Mouse (Mus musculus): ENCODE results near the gene Tacc2. TPM values are rescaled to one million over a fixed set of nuclear protein-coding genes. Genes with fewer than 3 reads are reported as not detected.

Tacc2 gene
- polyA plus RNA-seq, 1 experiment from 2014 or later: 15.6 TPM

DNA sequence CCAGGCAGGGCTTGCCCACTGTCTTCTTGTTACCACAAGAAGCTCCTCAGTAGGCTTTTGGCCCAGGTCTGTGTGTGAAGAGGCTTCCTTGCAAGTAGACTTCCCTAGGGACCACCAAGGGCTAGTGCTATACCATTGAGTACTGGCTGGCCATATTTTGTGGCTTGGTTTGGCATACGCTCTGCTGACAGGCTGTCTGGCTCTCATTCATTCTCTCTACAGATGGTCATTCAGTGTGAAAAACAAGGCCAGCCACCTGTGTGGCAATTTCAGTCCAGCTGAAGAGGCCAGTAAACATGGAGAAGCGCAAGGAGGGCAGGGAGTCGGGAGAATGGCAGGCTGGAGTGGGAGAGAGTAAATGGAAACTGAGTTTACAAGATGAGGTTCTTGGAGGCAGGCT lies 138.2 kb downstream of the Tacc2 start:
- Histone ChIP-seq H3K4me2 (replicated peaks; ENCODE audit: low read depth) (no peak overlapping the region), H3K4me3 (ENCODE audit: low read depth, low read length) (no peak overlapping the region), H3K9ac (ENCODE audit: low read length) (no peak overlapping the region), H3K4me1 (replicated peaks; ENCODE audit: control insufficient read depth, insufficient read depth) (no peaks in the 10 kb centered on the region), H3K9me3 (ENCODE audit: control insufficient read depth, low read length) (no peaks in the 10 kb centered on the region), H3K27me3 (ENCODE audit: control insufficient read depth, insufficient read depth, low read length) (no peaks in the 10 kb centered on the region), H3K36me3 (ENCODE audit: control insufficient read depth, insufficient read depth, low read length) (no peaks in the 10 kb centered on the region), H3K27ac (replicated peaks) (no peak overlapping the region)
- WGBS: 89% methylated on average over 3 of the region's 3 CpGs
- TF ChIP-seq CTCF (IDR thresholded peaks at IDR 0.05; ENCODE audit: low read depth) (no peak), EP300 (optimal IDR thresholded peaks at IDR 0.05) (no peak)
- ATAC-seq (ENCODE audit: low FRiP score, low TSS enrichment) (no peak), DNase-seq (ENCODE audit: low spot score) (no peak)

- Histone ChIP-seq H3K27me3 (ENCODE audit: control insufficient read depth, insufficient read depth, low read length) (no peaks in the 10 kb centered on the region), H3K27ac (replicated peaks) (no peak overlapping the region), H3K4me1 (replicated peaks; ENCODE audit: control insufficient read depth, insufficient read depth) (no peaks in the 10 kb centered on the region), H3K9me3 (ENCODE audit: control insufficient read depth, low read length) (no peaks in the 10 kb centered on the region), H3K4me2 (replicated peaks; ENCODE audit: low read depth) (no peak overlapping the region), H3K36me3 (ENCODE audit: control insufficient read depth, insufficient read depth, low read length) (no peaks in the 10 kb centered on the region), H3K9ac (ENCODE audit: low read length) (no peak overlapping the region), H3K4me3 (ENCODE audit: low read depth, low read length) (no peak overlapping the region)
- DNase-seq (ENCODE audit: low spot score) (no peak), ATAC-seq (ENCODE audit: low FRiP score, low TSS enrichment) (no peak)
- WGBS: 92% methylated on average over 4 of the region's 4 CpGs
- no peak for TF ChIP-seq CTCF (IDR thresholded peaks at IDR 0.05; ENCODE audit: low read depth)
- TF ChIP-seq EP300 (optimal IDR thresholded peaks at IDR 0.05): no peak
Observed at GRCm38 (mm10) chr7:130716341-130716740, 139.1 kb downstream of the Tacc2 start.

GRCm38 (mm10) chr7:130716989-130717388 lies 139.8 kb downstream of the Tacc2 start:
- Histone ChIP-seq H3K27me3 (ENCODE audit: control insufficient read depth, insufficient read depth, low read length) (no peaks in the 10 kb centered on the region), H3K9me3 (ENCODE audit: control insufficient read depth, low read length) (no peaks in the 10 kb centered on the region), H3K4me2 (replicated peaks; ENCODE audit: low read depth) (no peak overlapping the region), H3K4me1 (replicated peaks; ENCODE audit: control insufficient read depth, insufficient read depth) (no peaks in the 10 kb centered on the region), H3K4me3 (ENCODE audit: low read depth, low read length) (no peak overlapping the region), H3K36me3 (ENCODE audit: control insufficient read depth, insufficient read depth, low read length) (no peaks in the 10 kb centered on the region), H3K9ac (ENCODE audit: low read length) (no peak overlapping the region), H3K27ac (replicated peaks) (no peak overlapping the region)
- no peak for DNase-seq (ENCODE audit: low spot score)
- ATAC-seq (ENCODE audit: low FRiP score, low TSS enrichment): no peak
- TF ChIP-seq EP300 (optimal IDR thresholded peaks at IDR 0.05): no peak
- TF ChIP-seq CTCF (IDR thresholded peaks at IDR 0.05; ENCODE audit: low read depth): no peak
- 77% methylated on average over 6 of the region's 6 CpGs for WGBS

- Histone ChIP-seq H3K4me3 (ENCODE audit: low read depth, low read length) (no peak overlapping the region), H3K27ac (replicated peaks) (0 out of 2 replicates have a peak overlapping the region, but pooled peaks have one; percentile 45), H3K27me3 (ENCODE audit: control insufficient read depth, insufficient read depth, low read length) (no peaks in the 10 kb centered on the region), H3K9ac (ENCODE audit: low read length) (0 out of 2 replicates have a peak overlapping the region, but pooled peaks have one; percentile 27), H3K4me2 (replicated peaks; ENCODE audit: low read depth) (peak overlapping the region; percentile 27; the same call in 1 of the 2 replicates), H3K36me3 (ENCODE audit: control insufficient read depth, insufficient read depth, low read length) (no peaks in the 10 kb centered on the region), H3K9me3 (ENCODE audit: control insufficient read depth, low read length) (no peaks in the 10 kb centered on the region), H3K4me1 (replicated peaks; ENCODE audit: control insufficient read depth, insufficient read depth) (no peaks in the 10 kb centered on the region)
- DNase-seq (ENCODE audit: low spot score) (peak; percentile 34), ATAC-seq (ENCODE audit: low FRiP score, low TSS enrichment) (no peak)
- 42% methylated on average over 16 of the region's 16 CpGs for WGBS
- TF ChIP-seq CTCF (IDR thresholded peaks at IDR 0.05; ENCODE audit: low read depth) (no peak), EP300 (optimal IDR thresholded peaks at IDR 0.05) (no peak)
Observed at GRCm38 (mm10) chr7:130719931-130720598, 142.8 kb downstream of the Tacc2 start.

- H3K36me3 ChIP-seq (ENCODE audit: control insufficient read depth, insufficient read depth, low read length): no peaks in the 10 kb centered on the region
- 65% methylated on average over 9 of the region's 9 CpGs for WGBS
- H3K4me3 ChIP-seq (ENCODE audit: low read depth, low read length): no peak overlapping the region
- ATAC-seq (ENCODE audit: low FRiP score, low TSS enrichment): peak; percentile 74
- H3K9ac ChIP-seq (ENCODE audit: low read length): no peak overlapping the region
- H3K4me1 ChIP-seq (replicated peaks; ENCODE audit: control insufficient read depth, insufficient read depth): no peaks in the 10 kb centered on the region
- H3K27ac ChIP-seq (replicated peaks): 0 out of 2 replicates have a peak overlapping the region, but pooled peaks have one; percentile 45
- TF ChIP-seq EP300 (optimal IDR thresholded peaks at IDR 0.05): no peak
- TF ChIP-seq CTCF (IDR thresholded peaks at IDR 0.05; ENCODE audit: low read depth): no peak
- H3K9me3 ChIP-seq (ENCODE audit: control insufficient read depth, low read length): no peaks in the 10 kb centered on the region
- peak; percentile 41 for DNase-seq (ENCODE audit: low spot score)
- no peaks in the 10 kb centered on the region for H3K27me3 ChIP-seq (ENCODE audit: control insufficient read depth, insufficient read depth, low read length)
- H3K4me2 ChIP-seq (replicated peaks; ENCODE audit: low read depth): no peak overlapping the region
Observed at GRCm38 (mm10) chr7:130720646-130721335, 143.6 kb downstream of the Tacc2 start.

DNA sequence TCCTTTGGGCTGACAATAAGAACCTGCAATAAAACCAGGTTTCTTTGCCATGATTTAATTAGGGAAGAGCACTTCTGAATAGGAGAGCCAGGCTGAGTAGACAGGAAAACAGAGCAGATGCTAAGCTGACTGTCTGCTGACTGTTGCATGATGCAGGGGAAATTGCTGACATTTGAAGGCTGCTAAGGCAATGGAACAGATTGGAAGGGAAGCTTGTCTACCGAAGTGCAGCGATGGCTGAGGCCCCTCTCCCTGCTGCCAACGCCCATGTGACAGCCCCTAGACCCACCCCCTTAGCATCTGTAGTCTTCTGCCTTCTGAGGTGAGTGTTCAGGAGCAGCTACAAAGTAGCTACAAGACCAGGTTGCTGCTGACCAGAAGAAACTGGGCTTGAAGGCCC lies 148.9 kb downstream of the Tacc2 start:
- no peak overlapping the region for H3K9ac ChIP-seq (ENCODE audit: low read length)
- H3K27ac ChIP-seq (replicated peaks): no peak overlapping the region
- TF ChIP-seq EP300 (optimal IDR thresholded peaks at IDR 0.05) (no peak), CTCF (IDR thresholded peaks at IDR 0.05; ENCODE audit: low read depth) (no peak)
- H3K4me3 ChIP-seq (ENCODE audit: low read depth, low read length): no peak overlapping the region
- ATAC-seq (ENCODE audit: low FRiP score, low TSS enrichment) (no peak), DNase-seq (ENCODE audit: low spot score) (no peak)
- no peaks in the 10 kb centered on the region for H3K4me1 ChIP-seq (replicated peaks; ENCODE audit: control insufficient read depth, insufficient read depth)
- no peaks in the 10 kb centered on the region for H3K27me3 ChIP-seq (ENCODE audit: control insufficient read depth, insufficient read depth, low read length)
- WGBS: 57% methylated on average over 3 of the region's 3 CpGs
- no peaks in the 10 kb centered on the region for H3K9me3 ChIP-seq (ENCODE audit: control insufficient read depth, low read length)
- no peak overlapping the region for H3K4me2 ChIP-seq (replicated peaks; ENCODE audit: low read depth)
- H3K36me3 ChIP-seq (ENCODE audit: control insufficient read depth, insufficient read depth, low read length): peaks cover 9% of the 10 kb centered on the region

Measured in stomach, postnatal 0 days (tissue).